Mouse (Mus musculus) left cerebral cortex, adult 6 months (tissue): ENCODE data around the gene Flna. TPM values are rescaled to one million over a fixed set of nuclear protein-coding genes. Genes with fewer than 3 reads are reported as not detected.

Experiments used
- long read RNA-seq, 2 experiments: library from polyadenylated mRNA; unstranded; transcript quantifications; one replicate each; pipeline ENCODE4 v2.0.0; 2019 to 2020
- polyA plus RNA-seq: library from polyadenylated mRNA; unstranded; fragments of <200 nt; fragmentation: Nextera tagmentation; gene quantifications from 2 replicates; pipeline ENCODE4 v1.2.3, GENCODE M21; 2021

The Flna gene
- polyA plus RNA-seq = 3.0 and 3.1 TPM in 2 replicates
- long read RNA-seq, experiment 1, partial matches to known transcripts = 16 of 25 reads
- long read RNA-seq, experiment 1, other reads (novel, unspliced or antisense) = 9 of 25 reads
- long read RNA-seq, experiment 2, partial matches to known transcripts = 1 of 1 reads
- long read RNA-seq, experiment 2, other reads (novel, unspliced or antisense) = 0 of 1 reads

GRCm38 (mm10) chrX:74249615-74250014 is at the start of gene Flna:
TSS of gene Flna (minus strand) at chrX:74249820.

GRCm38 (mm10) chrX:74296538-74297448 is 47.2 kb upstream of the Flna start, which contains the start of gene Atp6ap1:
TSS of gene Atp6ap1 (plus strand) at chrX:74297097.

GRCm38 (mm10) chrX:74281732-74282394 is 32.2 kb upstream of the Flna start, which contains the start of the genes Taz and Dnase1l1:
TSS of gene Taz (plus strand) at chrX:74281912.
TSS of gene Dnase1l1 (minus strand) at chrX:74282337.

GRCm38 (mm10) chrX:74270062-74270901 is 20.7 kb upstream of the Flna start, which contains the start of gene Rpl10:
TSS of gene Rpl10 (plus strand) at chrX:74270812.

GRCm38 (mm10) chrX:74254153-74254887 is 4.7 kb upstream of the Flna start, which contains the start of gene Emd:
TSS of gene Emd (plus strand) at chrX:74254687.

GRCm38 (mm10) chrX:74176959-74177358 is 72.7 kb downstream of the Flna start, which contains the start of gene Tktl1:
TSS of gene Tktl1 (plus strand) at chrX:74177259.

Other genes with a start within 250 kb of the Flna start
- gene Irak1, start 225.9 kb downstream of the Flna start, polyA plus RNA-seq = 6.6 and 7.2 TPM in 2 replicates
- gene Opn1mw, start 122.4 kb downstream of the Flna start, polyA plus RNA-seq = 0.23 and 1.2 TPM in 2 replicates
- 6.0 and 15.2 TPM in 2 replicates for gene Mecp2, start 114.5 kb downstream of the Flna start, polyA plus RNA-seq
- gene Tex28, start 82.0 kb downstream of the Flna start, polyA plus RNA-seq = not detected in 2 replicates
- 0.13 TPM in 1 of 2 replicates, not detected in the other for gene Tktl1, start 72.6 kb downstream of the Flna start, polyA plus RNA-seq
- 8.0 and 8.3 TPM in 2 replicates for gene Emd, start 4.9 kb upstream of the Flna start, polyA plus RNA-seq
- gene Rpl10, start 21.0 kb upstream of the Flna start, polyA plus RNA-seq = 1,226 and 1,360 TPM in 2 replicates
- gene Taz, start 32.1 kb upstream of the Flna start, polyA plus RNA-seq = 32.5 and 43.3 TPM in 2 replicates
- gene Dnase1l1, start 32.5 kb upstream of the Flna start, polyA plus RNA-seq = 2.0 and 2.9 TPM in 2 replicates
- 121 and 138 TPM in 2 replicates for gene Atp6ap1, start 47.3 kb upstream of the Flna start, polyA plus RNA-seq
- 172 and 250 TPM in 2 replicates for gene Gdi1, start 55.2 kb upstream of the Flna start, polyA plus RNA-seq
- gene Fam50a, start 63.2 kb upstream of the Flna start, polyA plus RNA-seq = 26.7 and 27.5 TPM in 2 replicates
- gene Plxna3, start 79.2 kb upstream of the Flna start, polyA plus RNA-seq = 1.5 and 1.6 TPM in 2 replicates
- 47.9 and 50.4 TPM in 2 replicates for gene Lage3, start 103.8 kb upstream of the Flna start, polyA plus RNA-seq
- gene Ubl4a, start 123.4 kb upstream of the Flna start, polyA plus RNA-seq = 110 and 116 TPM in 2 replicates
- 3.3 and 3.8 TPM in 2 replicates for gene Slc10a3, start 123.5 kb upstream of the Flna start, polyA plus RNA-seq
- 17.4 and 21.2 TPM in 2 replicates for gene Fam3a, start 143.5 kb upstream of the Flna start, polyA plus RNA-seq
- 7.3 and 10.4 TPM in 2 replicates for gene Ikbkg, start 143.5 kb upstream of the Flna start, polyA plus RNA-seq
- 17.4 and 18.3 TPM in 2 replicates for gene G6pdx, start 179.4 kb upstream of the Flna start, polyA plus RNA-seq
- gene Gm6880, start 231.6 kb upstream of the Flna start, polyA plus RNA-seq = not detected in 2 replicates